Mouse (Mus musculus): ENCODE measurements around the gene Tbpl2.

GRCm38 (mm10) chr2:24134373-24134772 is 38.0 kb upstream of the Tbpl2 start:
- TF ChIP-seq CTCF (IDR thresholded peaks at IDR 0.05; ENCODE audit: extremely low read depth, insufficient read depth, low read length) = no peak
- no peak for TF ChIP-seq POLR2A (IDR thresholded peaks at IDR 0.05; ENCODE audit: extremely low read depth, insufficient read depth, low read length)
